Mouse (Mus musculus): ENCODE results near the gene Csf2. TPM values are rescaled to one million over a fixed set of nuclear protein-coding genes. Genes with fewer than 3 reads are reported as not detected.
"Not testable (repeated sequence)": the region's sequence is repeated elsewhere in the genome, so short reads cannot be mapped to it uniquely, and the experiment has no call there.

The Csf2 gene
- polyA plus RNA-seq (2015; fragmentation: Nextera tagmentation; extraction: Ambion mirVana), result not detected in 2 replicates

- Histone ChIP-seq H3K27me3 (replicated peaks) (0 out of 2 replicates have a peak, but pooled peaks cover 3% of the 10 kb centered on the region), H3K9ac (no peak within 1 kb of the TSS), H3K4me2 (peak within 1 kb of the TSS; percentile 11; the same call in 1 of the 2 replicates), H3K9me3 (no peaks in the 10 kb centered on the region), H3K4me3 (no peak within 1 kb of the TSS), H3K4me1 (peaks cover 22% of the 10 kb centered on the region), H3K27ac (replicated peaks) (no peak within 1 kb of the TSS), H3K36me3 (no peaks in the 10 kb centered on the region)
- 41% methylated on average over 11 of the region's 11 CpGs for WGBS
- no peak for ATAC-seq (ENCODE audit: extremely low read depth, insufficient number of reproducible peaks, low FRiP score, low TSS enrichment)
These were observed at the start of gene Csf2 for GRCm38 (mm10) chr11:54248940-54249717. Csf2 (minus strand) TSS chr11:54249667.

GRCm38 (mm10) chr11:54298777-54299176 is 49.3 kb upstream of the Csf2 start:
- Histone ChIP-seq H3K36me3 (no peaks in the 10 kb centered on the region), H3K9ac (no peak overlapping the region), H3K9me3 (peaks cover 9% of the 10 kb centered on the region; the same call in 1 of the 2 replicates), H3K27me3 (replicated peaks) (peaks cover 22% of the 10 kb centered on the region), H3K4me2 (no peak overlapping the region), H3K4me3 (no peak overlapping the region), H3K4me1 (peaks cover 2% of the 10 kb centered on the region), H3K27ac (replicated peaks) (no peak overlapping the region)
- no peak for ATAC-seq (ENCODE audit: extremely low read depth, insufficient number of reproducible peaks, low FRiP score, low TSS enrichment)

GRCm38 (mm10) chr11:54297471-54297870 is 48.0 kb upstream of the Csf2 start:
- H3K4me1 ChIP-seq; H3K4me2 ChIP-seq; H3K9me3 ChIP-seq; H3K27ac ChIP-seq (replicated peaks); H3K4me3 ChIP-seq; H3K36me3 ChIP-seq; H3K9ac ChIP-seq; H3K27me3 ChIP-seq (replicated peaks); ATAC-seq (ENCODE audit: extremely low read depth, insufficient number of reproducible peaks, low FRiP score, low TSS enrichment): not testable (repeated sequence)
- 78% methylated on average over 2 of the region's 2 CpGs for WGBS

- Histone ChIP-seq H3K4me3 (no peak overlapping the region), H3K4me1 (no peaks in the 10 kb centered on the region), H3K9me3 (peaks cover 9% of the 10 kb centered on the region; the same call in 1 of the 2 replicates), H3K36me3 (no peaks in the 10 kb centered on the region), H3K27me3 (replicated peaks) (peaks cover 3% of the 10 kb centered on the region; the same call in 1 of the 2 replicates), H3K9ac (no peak overlapping the region), H3K4me2 (no peak overlapping the region), H3K27ac (replicated peaks) (no peak overlapping the region)
- WGBS, result 94% methylated on average over 1 of the region's 1 CpGs
- ATAC-seq (ENCODE audit: extremely low read depth, insufficient number of reproducible peaks, low FRiP score, low TSS enrichment), result no peak
These were observed 47.3 kb upstream of the Csf2 start for GRCm38 (mm10) chr11:54296734-54297133.

GRCm38 (mm10) chr11:54295971-54296370 is 46.5 kb upstream of the Csf2 start:
- WGBS, result 63% methylated on average over 4 of the region's 4 CpGs
- Histone ChIP-seq H3K4me2 (no peak overlapping the region), H3K4me1 (no peaks in the 10 kb centered on the region), H3K9me3 (peaks cover 9% of the 10 kb centered on the region; the same call in 1 of the 2 replicates), H3K27ac (replicated peaks) (no peak overlapping the region), H3K27me3 (replicated peaks) (no peaks in the 10 kb centered on the region), H3K9ac (no peak overlapping the region), H3K4me3 (no peak overlapping the region), H3K36me3 (no peaks in the 10 kb centered on the region)
- no peak for ATAC-seq (ENCODE audit: extremely low read depth, insufficient number of reproducible peaks, low FRiP score, low TSS enrichment)

- no peaks in the 10 kb centered on the region for H3K36me3 ChIP-seq
- no peaks in the 10 kb centered on the region for H3K27me3 ChIP-seq (replicated peaks)
- H3K9me3 ChIP-seq, result peaks cover 9% of the 10 kb centered on the region; the same call in 1 of the 2 replicates
- H3K4me2 ChIP-seq, result no peak overlapping the region
- WGBS, result 55% methylated on average over 12 of the region's 12 CpGs
- no peak overlapping the region for H3K9ac ChIP-seq
- no peak overlapping the region for H3K4me3 ChIP-seq
- no peak for ATAC-seq (ENCODE audit: extremely low read depth, insufficient number of reproducible peaks, low FRiP score, low TSS enrichment)
- no peak overlapping the region for H3K27ac ChIP-seq (replicated peaks)
- H3K4me1 ChIP-seq, result no peaks in the 10 kb centered on the region
These were observed 44.7 kb upstream of the Csf2 start for GRCm38 (mm10) chr11:54293980-54294807.

DNA sequence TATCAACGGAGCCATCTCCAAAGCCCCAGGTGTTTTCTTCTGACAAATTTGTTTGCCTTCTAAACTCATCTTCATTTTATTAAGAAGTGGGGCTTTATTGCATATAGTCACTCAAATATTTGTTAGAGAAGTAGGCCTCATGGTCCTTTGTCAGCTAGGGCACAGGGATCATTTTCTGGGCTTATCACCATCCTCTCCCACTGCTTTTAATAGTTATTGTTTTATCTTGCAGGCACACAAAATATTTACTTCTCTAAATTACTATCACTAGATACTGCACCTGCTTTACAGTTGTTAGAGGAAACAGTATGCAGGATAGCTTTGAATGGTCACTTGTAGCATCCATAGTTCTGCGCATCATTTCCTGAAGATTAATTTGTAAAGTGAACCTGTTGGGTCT is 42.7 kb upstream of the Csf2 start:
- WGBS, result 79% methylated on average over 2 of the region's 2 CpGs
- Histone ChIP-seq H3K27me3 (replicated peaks) (no peaks in the 10 kb centered on the region), H3K4me3 (no peak overlapping the region), H3K36me3 (no peaks in the 10 kb centered on the region), H3K9ac (no peak overlapping the region), H3K27ac (replicated peaks) (no peak overlapping the region), H3K9me3 (peaks cover under 1% of the 10 kb centered on the region; the same call in 1 of the 2 replicates), H3K4me2 (no peak overlapping the region), H3K4me1 (no peaks in the 10 kb centered on the region)
- no peak for ATAC-seq (ENCODE audit: extremely low read depth, insufficient number of reproducible peaks, low FRiP score, low TSS enrichment)

GRCm38 (mm10) chr11:54287821-54288453 is 38.5 kb upstream of the Csf2 start:
- no peak for ATAC-seq (ENCODE audit: extremely low read depth, insufficient number of reproducible peaks, low FRiP score, low TSS enrichment)
- no peaks in the 10 kb centered on the region for H3K9me3 ChIP-seq
- H3K4me2 ChIP-seq, result no peak overlapping the region
- no peak overlapping the region for H3K9ac ChIP-seq
- no peak overlapping the region for H3K4me3 ChIP-seq
- no peaks in the 10 kb centered on the region for H3K36me3 ChIP-seq
- H3K4me1 ChIP-seq, result no peaks in the 10 kb centered on the region
- no peaks in the 10 kb centered on the region for H3K27me3 ChIP-seq (replicated peaks)
- H3K27ac ChIP-seq (replicated peaks), result no peak overlapping the region
- 71% methylated on average over 8 of the region's 8 CpGs for WGBS

DNA sequence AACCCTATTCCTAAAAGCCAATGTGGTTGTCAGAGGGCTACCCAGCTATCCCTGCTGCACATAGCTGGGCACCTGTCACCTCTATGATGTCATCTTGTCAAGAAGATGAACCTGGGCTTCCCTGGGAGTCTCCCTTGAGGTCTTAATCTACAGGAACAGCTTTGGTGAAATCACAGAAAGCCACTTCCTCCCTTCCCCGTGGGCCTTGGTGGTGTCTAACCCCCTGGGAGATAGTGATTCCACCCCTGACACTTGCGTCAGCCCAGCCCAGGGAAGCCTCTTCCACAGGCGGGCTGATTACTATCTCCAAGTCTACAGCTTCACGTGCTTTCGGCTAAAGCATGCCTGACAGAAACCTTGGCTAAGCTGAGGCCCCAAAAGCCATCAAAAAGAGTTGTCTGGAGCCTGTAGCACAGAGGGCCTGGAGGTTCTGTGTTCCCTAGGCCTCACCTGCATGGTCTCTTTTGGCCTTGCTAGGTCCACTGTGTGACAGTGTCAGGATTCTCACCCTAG is 22.0 kb upstream of the Csf2 start:
- H3K27ac ChIP-seq (replicated peaks), result no peak overlapping the region
- no peak for ATAC-seq (ENCODE audit: extremely low read depth, insufficient number of reproducible peaks, low FRiP score, low TSS enrichment)
- no peaks in the 10 kb centered on the region for H3K36me3 ChIP-seq
- H3K9ac ChIP-seq, result no peak overlapping the region
- WGBS, result 51% methylated on average over 5 of the region's 5 CpGs
- H3K4me1 ChIP-seq, result no peaks in the 10 kb centered on the region
- no peak overlapping the region for H3K4me3 ChIP-seq
- no peak overlapping the region for H3K4me2 ChIP-seq
- H3K9me3 ChIP-seq, result no peaks in the 10 kb centered on the region
- H3K27me3 ChIP-seq (replicated peaks), result no peaks in the 10 kb centered on the region

GRCm38 (mm10) chr11:54269191-54269896 is 19.9 kb upstream of the Csf2 start:
- Histone ChIP-seq H3K4me1 (no peaks in the 10 kb centered on the region), H3K9ac (no peak overlapping the region), H3K27ac (replicated peaks) (no peak overlapping the region), H3K4me3 (no peak overlapping the region), H3K27me3 (replicated peaks) (no peaks in the 10 kb centered on the region), H3K9me3 (no peaks in the 10 kb centered on the region), H3K36me3 (no peaks in the 10 kb centered on the region), H3K4me2 (no peak overlapping the region)
- no peak for ATAC-seq (ENCODE audit: extremely low read depth, insufficient number of reproducible peaks, low FRiP score, low TSS enrichment)
- 71% methylated on average over 3 of the region's 3 CpGs for WGBS

Data from heart, embryonic 13.5 days (tissue).